Mouse (Mus musculus) brain, embryonic 14.5 days (tissue): ENCODE results near the gene Aco2. TPM values are rescaled to one million over a fixed set of nuclear protein-coding genes. Genes with fewer than 3 reads are reported as not detected.

Experiments
- DNase-seq: peaks from one replicate; pipeline ENCODE4 v3.0.0-alpha.2; 2011; ENCODE audit warnings: low read depth
- CTCF ChIP-seq: fragments of 200-500 bp; IDR thresholded peaks from 2 replicates; pipeline ENCODE4 v1.5.1; 2012; ENCODE audit warnings: inconsistent platforms, mild to moderate bottlenecking, moderate library complexity, borderline replicate concordance; ENCODE audit not compliant: insufficient read depth, insufficient read length; ENCODE audit errors: extremely low read depth
- POLR2A ChIP-seq: fragments of 200-500 bp; IDR thresholded peaks from 2 replicates; pipeline ENCODE4 v1.6.1; 2012; ENCODE audit warnings: mild to moderate bottlenecking, inconsistent platforms, borderline replicate concordance; ENCODE audit not compliant: poor library complexity, insufficient read depth, insufficient read length, severe bottlenecking; ENCODE audit errors: extremely low read depth
- polyA plus RNA-seq: library from polyadenylated mRNA; depleted of rRNA; stranded (reverse); fragments of >200 nt; gene quantifications from 2 replicates; pipeline ENCODE4 v1.2.3, GENCODE M21; 2012

Aco2 gene
- polyA plus RNA-seq, 1 experiment = 283 TPM

- TF ChIP-seq CTCF (no peak), POLR2A (peak; percentile 7; the same call in 1 of the 2 replicates)
- DNase-seq = peak; percentile 61
These were observed 13.4 kb upstream of the Aco2 start, which contains the start of gene Tob2 for GRCm38 (mm10) chr15:81858517-81859329. TSS of gene Tob2 (minus strand) at chr15:81858796.

- TF ChIP-seq CTCF = no peak
- TF ChIP-seq POLR2A = no peak
- peak; percentile 99 for DNase-seq
These were observed 12.5 kb upstream of the Aco2 start for GRCm38 (mm10) chr15:81859330-81860255.

DNA sequence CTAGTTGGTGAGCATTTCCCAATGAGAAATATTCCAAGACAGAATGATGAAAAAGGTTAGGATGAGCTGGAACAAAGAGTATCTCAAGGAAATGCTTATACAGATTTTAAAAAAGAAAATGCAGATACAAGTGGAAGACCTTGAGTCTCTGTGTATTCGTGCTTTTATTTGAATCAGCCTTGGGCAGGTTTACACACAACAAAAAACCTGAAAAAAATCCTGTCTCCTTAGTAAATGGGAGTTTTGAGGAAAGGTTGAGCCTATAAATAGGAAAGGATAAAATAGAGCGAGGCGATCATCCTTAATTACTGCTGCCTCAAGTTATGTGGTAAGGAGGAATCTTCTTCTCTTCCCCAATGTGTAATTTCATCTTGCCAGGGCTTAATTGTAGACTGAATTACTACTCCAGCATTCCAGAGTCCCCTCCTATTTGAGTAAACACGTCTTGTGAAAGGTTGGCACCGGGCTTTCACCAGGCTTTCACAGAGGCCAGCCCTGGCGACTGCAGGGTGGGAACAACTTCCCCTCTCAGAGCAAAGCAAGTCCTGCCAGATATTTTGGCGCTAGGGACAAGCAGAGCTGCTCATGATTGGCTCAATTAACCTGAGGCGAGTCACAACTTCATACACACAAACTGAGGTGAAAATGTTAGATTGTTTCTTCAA, 11.5 kb upstream of the Aco2 start:
- TF ChIP-seq POLR2A (no peak), CTCF (no peak)

DNA sequence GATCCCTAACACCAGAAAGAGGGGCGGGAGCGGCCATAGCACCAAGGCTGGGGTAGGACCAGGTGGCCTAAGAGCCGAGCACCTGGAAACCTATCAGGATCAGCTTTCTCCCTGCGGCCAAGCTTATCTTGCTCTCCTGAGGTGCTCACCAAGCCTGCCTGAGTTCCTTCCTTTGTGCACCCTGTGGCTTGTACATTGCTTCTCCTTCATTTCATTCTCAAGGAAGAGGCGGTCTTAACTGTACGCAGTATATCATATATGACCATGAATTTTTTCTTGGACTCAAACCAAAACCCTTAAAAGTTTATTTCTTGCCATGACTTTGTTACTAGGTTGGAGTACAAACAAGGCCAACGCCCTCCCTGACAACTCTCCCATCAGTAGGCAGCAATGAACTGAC, 7.9 kb upstream of the Aco2 start:
- TF ChIP-seq CTCF (no peak), POLR2A (no peak)
- DNase-seq = no peak

More for the DNA sequence above, 11.5 kb upstream of the Aco2 start:
- DNase-seq = peak; percentile 56

DNA sequence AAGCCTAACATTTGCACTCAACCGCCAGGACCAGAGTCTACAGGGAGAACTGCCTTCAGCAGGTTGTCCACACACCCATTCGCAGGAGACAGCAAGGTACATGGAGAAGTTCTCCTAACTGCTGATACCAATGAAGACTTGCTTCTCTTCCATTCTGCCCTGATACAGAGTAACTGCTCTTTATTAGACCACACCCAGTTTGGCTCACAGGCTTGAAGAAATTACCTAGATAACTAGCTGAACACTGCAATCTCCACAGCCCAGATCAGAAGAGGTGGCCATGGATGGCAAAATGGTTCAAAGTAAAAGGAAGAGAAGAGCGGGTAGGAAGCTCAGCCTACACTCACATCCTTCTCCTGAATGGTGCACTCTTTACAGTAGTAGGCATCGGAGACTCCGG, 2.1 kb upstream of the Aco2 start:
- TF ChIP-seq POLR2A (no peak), CTCF (no peak)
- DNase-seq = no peak

DNA sequence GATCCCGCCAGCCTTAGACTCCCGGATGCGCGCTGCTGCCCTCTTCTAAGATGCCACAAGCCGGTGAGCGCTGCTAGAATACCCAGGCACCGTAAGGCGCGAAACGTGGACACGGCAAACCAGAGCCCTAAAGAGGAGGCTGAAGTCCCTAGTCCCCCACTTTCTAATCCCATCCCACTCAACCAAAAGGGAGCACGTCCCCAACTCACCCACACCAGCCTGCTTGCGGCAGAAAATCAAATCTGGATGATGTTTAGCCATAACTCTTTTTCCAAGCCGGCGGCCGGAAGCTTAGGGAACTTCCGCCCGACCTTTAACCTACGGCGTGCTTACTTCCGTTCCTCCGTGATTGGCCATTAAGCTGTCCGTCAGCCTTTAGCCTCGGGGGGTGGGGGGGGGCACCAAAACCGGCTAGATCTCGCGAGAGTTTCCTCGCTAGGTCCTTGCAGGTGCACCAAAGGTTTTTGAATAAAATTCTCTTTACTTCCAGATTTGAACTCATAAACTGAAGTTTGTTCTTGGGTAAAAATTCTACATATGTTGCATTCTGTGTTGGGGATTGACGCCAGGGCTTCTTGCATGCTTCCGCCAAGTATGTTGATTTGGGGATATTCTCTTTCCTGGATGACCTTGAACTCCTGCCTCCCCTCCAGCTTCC, 376 bp upstream of the Aco2 start, which contains the start of gene Phf5a:
TSS of gene Phf5a (minus strand) at position 308 of the 658 bp plus-strand sequence.
- TF ChIP-seq POLR2A = no peak
- DNase-seq = peak; percentile 99

GRCm38 (mm10) chr15:81879531-81880401, 7.7 kb downstream of the Aco2 start:
- DNase-seq = peak; percentile 95
- TF ChIP-seq CTCF (no peak), POLR2A (no peak)

GRCm38 (mm10) chr15:81882348-81882747, 10.2 kb downstream of the Aco2 start:
- TF ChIP-seq CTCF = no peak
- no peak for TF ChIP-seq POLR2A
- no peak for DNase-seq

- TF ChIP-seq CTCF = no peak
- no peak for TF ChIP-seq POLR2A
- DNase-seq = no peak
These were observed 13.4 kb downstream of the Aco2 start for GRCm38 (mm10) chr15:81885418-81885934.

GRCm38 (mm10) chr15:81886795-81887550, 14.9 kb downstream of the Aco2 start:
- no peak for DNase-seq
- TF ChIP-seq CTCF = no peak
- TF ChIP-seq POLR2A = no peak
